Mouse (Mus musculus) lung, postnatal 36 days (tissue): ENCODE measurements around the gene Tcf7l1.

Experiments
- DNase-seq: peaks from one replicate; pipeline ENCODE4 v3.0.0; 2022; ENCODE audit warnings: mixed read lengths

Tcf7l1 gene

GRCm38 (mm10) chr6:72788892-72789699 is at the start of gene Tcf7l1:
Gene Tcf7l1 (minus strand): TSS chr6:72789254.
- peak; percentile 94 for DNase-seq

- no peak for DNase-seq
Observed at GRCm38 (mm10) chr6:72837756-72838155, 48.7 kb upstream of the Tcf7l1 start.

GRCm38 (mm10) chr6:72834518-72834917 is 45.5 kb upstream of the Tcf7l1 start:
- no peak for DNase-seq

GRCm38 (mm10) chr6:72831858-72832257 is 42.8 kb upstream of the Tcf7l1 start:
- no peak for DNase-seq

- peak; percentile 81 for DNase-seq
Observed at GRCm38 (mm10) chr6:72831276-72831675, 42.2 kb upstream of the Tcf7l1 start.

GRCm38 (mm10) chr6:72828857-72829256 is 39.8 kb upstream of the Tcf7l1 start:
- DNase-seq = peak; percentile 40

GRCm38 (mm10) chr6:72828037-72828436 is 39.0 kb upstream of the Tcf7l1 start:
- DNase-seq = peak; percentile 8

GRCm38 (mm10) chr6:72825762-72826161 is 36.7 kb upstream of the Tcf7l1 start:
- DNase-seq = no peak

- DNase-seq = no peak
Observed at GRCm38 (mm10) chr6:72824971-72825737, 36.1 kb upstream of the Tcf7l1 start.

- DNase-seq = no peak
Observed at GRCm38 (mm10) chr6:72813456-72813855, 24.4 kb upstream of the Tcf7l1 start.

- no peak for DNase-seq
Observed at GRCm38 (mm10) chr6:72810248-72810647, 21.2 kb upstream of the Tcf7l1 start.

- no peak for DNase-seq
Observed at GRCm38 (mm10) chr6:72809522-72810149, 20.6 kb upstream of the Tcf7l1 start.

- no peak for DNase-seq
Observed at GRCm38 (mm10) chr6:72808342-72808741, 19.3 kb upstream of the Tcf7l1 start.

- DNase-seq = no peak
Observed at GRCm38 (mm10) chr6:72803669-72804068, 14.6 kb upstream of the Tcf7l1 start.

- no peak for DNase-seq
Observed at GRCm38 (mm10) chr6:72802119-72802518, 13.1 kb upstream of the Tcf7l1 start.

- DNase-seq = no peak
Observed at GRCm38 (mm10) chr6:72800641-72801040, 11.6 kb upstream of the Tcf7l1 start.

- DNase-seq = no peak
Observed at GRCm38 (mm10) chr6:72797763-72798162, 8.7 kb upstream of the Tcf7l1 start.

- no peak for DNase-seq
Observed at GRCm38 (mm10) chr6:72795444-72795843, 6.4 kb upstream of the Tcf7l1 start.

- peak; percentile 21 for DNase-seq
Observed at GRCm38 (mm10) chr6:72794870-72795269, 5.8 kb upstream of the Tcf7l1 start.

GRCm38 (mm10) chr6:72792641-72793040 is 3.6 kb upstream of the Tcf7l1 start:
- no peak for DNase-seq

- DNase-seq = peak; percentile 44
Observed at GRCm38 (mm10) chr6:72787948-72788891, 834 bp downstream of the Tcf7l1 start.

- peak; percentile 23 for DNase-seq
Observed at GRCm38 (mm10) chr6:72787322-72787947, 1.6 kb downstream of the Tcf7l1 start.
